Mouse (Mus musculus): ENCODE data around the gene Pcgf5.

GRCm38 (mm10) chr19:36347831-36348160 lies 313 bp upstream of the Pcgf5 start:
- TF ChIP-seq POLR2A (IDR thresholded peaks at IDR 0.05; ENCODE audit: borderline replicate concordance, extremely low read depth, insufficient read depth, insufficient read length, poor library complexity, severe bottlenecking), result no peak
- TF ChIP-seq CTCF (IDR thresholded peaks at IDR 0.05; ENCODE audit: borderline replicate concordance, extremely low read depth, insufficient read depth, insufficient read length), result no peak

Data from brain, embryonic 14.5 days (tissue).